Mouse (Mus musculus) thymus, postnatal 36 days (tissue): Measurements from ENCODE around the gene P2rx6.
"Not testable (repeated sequence)": the region's sequence is repeated elsewhere in the genome, so short reads cannot be mapped to it uniquely, and the experiment has no call there.

Experiments
- DNase-seq, 2 experiments: peaks; one replicate each; pipeline ENCODE4 v3.0.0; 2022; ENCODE audit warnings: mixed read lengths in 2 of 2

Gene P2rx6

GRCm38 (mm10) chr16:17561751-17562208 is at the start of gene P2rx6:
TSS of gene P2rx6 (plus strand) at chr16:17561885.
- no peak for DNase-seq

DNA sequence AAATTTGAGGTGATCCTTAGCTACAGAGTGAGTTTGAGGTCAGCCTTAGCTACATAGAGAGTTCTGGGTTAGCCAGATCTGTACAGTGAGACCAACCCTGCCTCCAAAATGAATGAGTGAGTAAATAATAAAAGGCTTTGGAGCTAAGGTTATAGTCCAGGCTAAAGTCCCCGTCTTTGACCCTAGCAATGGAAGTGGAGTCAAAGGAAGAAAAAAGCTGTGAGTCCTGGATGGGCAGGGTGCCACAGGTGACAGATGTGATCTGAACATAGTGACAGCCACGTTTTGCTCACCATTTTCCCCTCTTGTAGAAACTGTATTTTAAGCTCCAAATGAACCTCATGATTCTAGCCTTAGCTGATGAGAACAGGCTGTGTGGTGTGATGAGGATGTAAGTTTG is 42.8 kb upstream of the P2rx6 start:
- DNase-seq, result no peak

- no peak for DNase-seq
Measured at GRCm38 (mm10) chr16:17524156-17524555, 37.5 kb upstream of the P2rx6 start.

GRCm38 (mm10) chr16:17525524-17525923 is 36.2 kb upstream of the P2rx6 start:
- DNase-seq, result no peak

- DNase-seq, result no peak
Measured at GRCm38 (mm10) chr16:17526223-17526622, 35.5 kb upstream of the P2rx6 start.

DNA sequence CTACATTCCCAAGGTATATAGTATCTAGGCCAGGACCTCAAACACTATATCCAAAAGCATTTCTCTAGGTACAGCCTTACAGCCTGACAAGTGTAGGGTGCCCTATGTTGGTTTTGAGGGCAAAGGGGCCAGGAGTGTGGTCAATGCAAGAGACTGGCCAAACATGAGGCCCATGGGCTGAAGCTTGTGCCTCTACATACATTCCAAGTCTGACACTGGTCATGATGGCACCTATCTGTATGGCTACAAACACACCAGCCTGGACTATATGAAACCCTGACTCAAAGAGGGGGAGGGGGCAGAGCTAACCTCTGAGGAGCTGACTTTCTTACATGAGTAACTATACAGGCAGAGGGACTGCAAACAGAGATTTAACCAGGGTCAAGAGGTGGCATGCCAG is 34.1 kb upstream of the P2rx6 start:
- DNase-seq, result no peak

GRCm38 (mm10) chr16:17528276-17528675 is 33.4 kb upstream of the P2rx6 start:
- no peak for DNase-seq

GRCm38 (mm10) chr16:17529981-17530586 is 31.6 kb upstream of the P2rx6 start:
- no peak for DNase-seq

DNA sequence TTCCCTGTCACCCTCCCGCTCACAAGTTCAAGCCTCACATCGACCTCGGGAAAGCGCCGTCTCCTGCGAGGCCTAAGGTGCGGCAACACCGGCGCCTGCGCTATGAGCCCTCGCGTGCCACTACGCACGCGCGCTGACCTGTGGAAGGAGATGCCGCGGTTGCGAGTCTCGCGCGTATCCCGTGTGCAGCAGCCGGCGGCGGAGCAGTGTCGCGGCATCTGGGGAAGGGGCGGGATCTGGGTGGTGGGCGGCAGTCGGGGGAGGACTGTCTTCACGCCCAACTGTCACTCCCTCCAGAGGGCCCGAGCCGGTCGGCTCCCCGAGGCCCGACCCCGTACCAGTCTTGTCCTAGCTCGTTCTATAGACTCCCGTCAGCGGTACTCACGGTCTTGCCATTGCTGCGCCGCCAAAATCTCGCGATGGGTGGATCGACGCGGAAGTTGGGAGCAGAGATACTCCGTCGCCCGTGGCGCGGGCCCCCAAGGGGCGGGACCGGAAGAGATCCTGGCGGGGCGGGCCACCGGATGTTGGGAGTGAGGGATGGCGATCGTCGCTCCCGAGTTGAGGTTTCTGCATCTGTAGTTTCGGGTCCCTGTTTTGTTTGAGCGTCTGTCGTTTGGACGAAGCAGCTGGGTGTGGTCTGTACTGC is 30.9 kb upstream of the P2rx6 start, which contains the start of gene Thap7:
TSS of gene Thap7 (minus strand) at position 497 of the 649 bp plus-strand sequence.
- DNase-seq, result peak; percentile 96 to 98

DNA sequence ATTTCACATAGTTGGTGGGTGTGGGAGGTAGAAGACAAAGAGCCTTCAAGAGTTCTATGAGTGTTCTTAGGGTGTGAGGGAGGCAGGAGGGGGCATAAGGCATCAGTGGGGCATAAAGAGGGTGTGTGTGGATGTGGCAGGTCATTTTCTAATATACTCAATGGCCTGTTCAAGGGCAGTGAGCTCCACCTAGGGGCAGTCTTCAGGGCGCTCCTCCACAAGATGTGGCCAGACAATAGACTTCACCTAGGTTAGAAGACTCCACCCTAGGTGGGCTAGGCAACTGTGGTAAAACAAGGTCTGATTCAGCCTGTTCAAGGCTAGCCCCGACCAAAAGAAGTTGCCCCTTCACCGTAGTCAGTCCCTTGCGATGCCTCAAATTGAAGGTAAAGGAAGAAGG is 29.4 kb upstream of the P2rx6 start:
- DNase-seq, result no peak

DNA sequence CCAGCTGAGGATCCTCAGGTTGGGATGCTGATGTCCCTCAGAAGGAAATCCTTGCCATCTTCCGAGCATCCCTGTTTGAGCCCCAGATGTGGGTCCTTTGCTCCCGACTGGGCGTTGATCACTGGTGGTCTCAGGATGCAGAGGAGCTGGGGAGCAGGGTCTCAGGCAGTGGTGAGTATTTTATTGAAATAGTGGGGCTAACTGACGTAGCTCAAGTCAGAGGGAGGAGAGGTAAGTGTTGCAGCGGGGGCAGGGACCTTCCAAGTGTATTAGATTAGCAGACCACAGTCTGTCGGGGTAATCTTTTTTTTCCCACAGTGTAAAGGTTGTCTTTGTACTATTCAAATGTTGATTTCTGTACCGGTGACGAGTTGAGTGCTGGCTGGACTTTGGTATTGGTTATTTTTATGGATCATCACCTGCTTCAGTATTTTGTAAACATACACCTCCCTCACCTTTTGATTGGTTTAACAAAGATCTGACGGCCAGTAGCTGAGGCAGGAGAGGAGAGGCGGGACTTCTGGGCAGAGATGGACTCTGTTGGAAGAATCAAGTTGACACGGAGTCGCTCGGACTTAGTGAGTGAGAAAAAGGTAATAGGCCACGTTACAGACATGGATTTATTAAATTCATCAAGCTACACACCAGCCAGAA is 28.9 kb upstream of the P2rx6 start:
- DNase-seq, result no peak

DNA sequence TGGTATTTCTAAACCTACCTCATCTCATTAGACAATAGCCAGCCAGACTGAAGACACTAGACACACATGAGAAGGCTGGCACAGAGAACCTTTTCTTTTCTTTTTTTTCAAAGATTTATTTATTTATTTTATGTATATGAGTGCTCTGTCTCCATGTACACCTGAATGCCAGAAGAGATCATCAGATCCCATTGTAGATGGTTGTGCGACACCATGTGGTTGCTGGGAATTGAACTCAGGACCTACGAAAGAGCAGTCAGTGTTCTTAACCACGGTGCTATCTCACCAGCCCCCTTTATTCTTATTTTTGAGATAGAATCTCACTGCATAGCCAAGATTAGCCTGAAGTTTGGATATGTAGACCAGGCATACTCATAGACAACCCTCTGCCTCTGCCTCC is 25.1 kb upstream of the P2rx6 start:
- peak in 1 of 2 experiments; percentile 37 for DNase-seq

- no peak for DNase-seq
Measured at GRCm38 (mm10) chr16:17542632-17543031, 19.1 kb upstream of the P2rx6 start.

DNA sequence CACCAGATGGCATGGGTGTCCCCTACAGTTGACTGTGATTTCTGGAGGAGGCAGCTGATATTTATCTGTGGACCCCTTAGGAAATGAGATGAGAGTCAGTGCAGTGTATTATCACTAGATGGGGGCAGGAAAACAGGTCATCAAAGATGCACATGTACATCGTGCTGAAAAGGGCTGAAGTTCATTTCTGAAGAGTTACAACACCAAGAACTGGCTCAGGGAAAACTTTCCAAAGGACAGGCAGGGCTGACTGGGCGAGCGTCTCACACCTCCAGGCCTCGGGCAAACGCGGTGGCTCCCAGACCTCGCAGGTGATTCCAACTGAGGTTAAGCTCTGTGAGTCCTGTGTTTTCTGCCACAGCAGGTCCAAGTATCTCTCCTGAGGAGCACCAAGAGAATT is 8.8 kb upstream of the P2rx6 start:
- DNase-seq, result no peak

- DNase-seq, result peak; percentile 58 to 79
Measured at GRCm38 (mm10) chr16:17553910-17554685, 7.6 kb upstream of the P2rx6 start.

- DNase-seq, result not testable (repeated sequence)
Measured at GRCm38 (mm10) chr16:17554702-17555101, 7.0 kb upstream of the P2rx6 start.

- DNase-seq, result no peak
Measured at GRCm38 (mm10) chr16:17556180-17556579, 5.5 kb upstream of the P2rx6 start.

DNA sequence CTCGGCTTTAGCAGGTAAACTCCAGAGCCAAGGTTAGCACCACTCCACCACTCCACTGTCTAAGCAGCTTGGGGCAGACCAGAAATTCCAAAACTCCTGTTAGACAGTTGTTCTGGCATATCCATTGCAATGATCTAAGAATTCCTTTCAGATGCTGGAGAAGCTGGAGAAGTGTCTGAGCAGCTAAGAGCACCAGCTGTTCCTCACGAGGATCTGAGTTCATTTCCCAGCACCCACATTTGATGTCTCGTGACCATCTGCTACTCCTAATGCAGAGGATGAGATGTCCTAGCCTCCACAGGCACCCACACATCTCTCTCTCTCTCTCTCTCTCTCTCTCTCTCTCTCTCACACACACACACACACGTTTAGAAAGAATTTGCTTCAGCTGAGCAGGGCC is 4.8 kb upstream of the P2rx6 start:
- DNase-seq, result no peak

DNA sequence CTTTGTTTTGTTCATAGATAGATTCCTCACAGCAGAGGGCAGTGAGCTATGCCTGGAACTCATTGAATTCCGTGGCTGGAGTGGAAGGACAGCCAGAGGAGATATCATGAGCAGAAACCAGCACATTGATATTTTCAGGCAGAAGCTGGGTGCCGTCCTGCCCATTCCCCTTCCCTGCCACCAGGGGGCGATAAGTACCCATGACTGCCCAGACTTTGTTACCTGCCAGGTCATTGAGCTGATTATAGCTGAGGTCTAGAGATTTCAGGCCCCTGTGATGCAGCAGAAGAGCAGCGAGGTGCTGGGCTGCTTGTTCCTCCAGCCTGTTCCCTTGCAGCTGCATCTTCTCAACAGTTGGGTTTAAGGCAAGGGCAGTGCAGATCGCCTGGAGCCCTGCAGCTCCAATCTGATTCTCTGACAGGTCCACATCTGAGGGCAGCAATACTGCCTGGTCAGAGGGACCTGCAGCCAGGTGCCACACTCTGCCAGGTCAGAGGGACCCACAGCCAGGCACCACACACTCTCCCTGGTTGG is 3.7 kb upstream of the P2rx6 start:
- DNase-seq, result peak; percentile 45 to 54

DNA sequence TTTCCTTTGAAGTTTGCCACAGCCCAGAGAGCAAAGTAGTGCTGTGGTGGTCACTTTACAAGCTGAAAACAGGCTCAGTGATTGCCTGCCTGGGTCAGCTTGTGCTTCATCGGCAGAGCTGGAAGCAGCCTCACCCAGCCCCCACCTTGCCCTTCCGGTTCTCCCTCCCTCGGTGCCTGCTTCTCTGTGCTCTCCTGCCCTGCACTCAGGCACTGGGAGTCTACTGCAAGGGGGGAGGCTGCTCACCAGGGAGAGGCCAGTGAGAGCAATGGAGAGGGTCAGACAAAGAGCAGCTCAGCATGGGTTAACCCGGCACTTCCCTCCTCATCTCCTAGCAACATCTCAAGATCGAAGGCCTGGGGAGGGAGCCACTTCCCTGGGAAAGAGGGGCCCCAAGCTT is 2.9 kb upstream of the P2rx6 start:
- no peak for DNase-seq

DNA sequence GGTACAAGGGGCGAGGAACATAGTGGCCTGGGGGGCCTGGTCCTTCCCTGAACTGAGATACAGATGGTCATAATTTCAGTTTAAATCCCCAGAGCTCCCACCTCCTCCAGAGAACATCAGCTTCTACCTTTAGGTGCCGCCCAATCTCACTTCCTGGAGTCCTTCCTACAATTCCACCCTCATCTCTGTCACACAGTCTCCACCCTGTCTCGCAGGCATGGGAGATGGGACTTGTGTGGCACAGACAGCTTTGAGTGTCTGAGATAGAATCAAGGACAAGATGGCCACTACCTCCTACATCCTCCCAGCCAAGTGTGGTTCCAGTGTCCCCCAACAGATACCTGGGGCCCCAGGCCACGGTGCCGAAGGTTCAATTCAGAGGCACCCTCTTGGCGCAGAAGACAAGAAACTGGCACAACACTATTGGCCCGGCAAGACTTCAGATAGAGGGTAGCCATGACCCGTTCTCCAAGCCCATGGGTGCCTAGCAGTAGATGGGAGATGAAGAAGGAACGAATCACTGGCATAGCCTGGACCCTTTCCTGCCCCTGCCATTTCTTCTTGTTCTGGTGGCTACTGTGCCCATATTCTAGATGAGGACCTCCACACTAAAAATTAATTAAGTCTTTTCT is 2.2 kb upstream of the P2rx6 start:
- no peak for DNase-seq

DNA sequence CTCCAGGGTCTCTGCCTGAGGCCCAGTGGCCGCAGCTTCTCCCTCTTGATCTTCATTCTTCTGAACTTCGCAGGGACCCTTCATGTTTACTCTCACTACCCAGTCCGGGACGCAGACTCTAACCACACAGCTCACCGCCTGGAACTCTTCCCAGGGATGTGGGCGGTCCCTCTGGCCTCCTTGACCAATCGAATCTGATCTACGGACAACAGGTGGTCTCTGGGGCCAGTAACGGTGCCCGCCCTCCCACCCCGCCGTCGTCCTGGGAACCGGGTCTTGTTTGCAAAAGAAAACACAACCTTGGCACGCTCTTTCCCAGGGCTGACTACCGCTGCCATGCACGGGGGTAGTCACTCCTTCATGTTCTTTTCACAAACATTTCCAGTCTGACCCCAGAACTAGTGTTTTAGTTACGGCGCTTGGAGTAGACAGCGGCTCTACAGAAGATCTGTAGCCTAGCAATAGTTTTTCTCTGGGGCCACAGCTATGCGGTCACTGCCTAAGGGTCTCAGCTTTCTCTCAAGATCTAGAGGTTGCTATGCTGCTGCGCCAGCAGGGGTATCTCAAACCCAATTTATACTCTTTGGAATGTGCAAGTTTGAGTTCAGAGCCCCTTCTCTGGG is 446 bp upstream of the P2rx6 start, which contains the start of gene Lrrc74b:
TSS of gene Lrrc74b (minus strand) at position 120 of the 623 bp plus-strand sequence.
- no peak for DNase-seq
